9 mouse cellular contexts compared by ENCODE assay signal in genomic region chr8:84936962-84937546, GRCm38 (mm10). TPM values are rescaled to one million over a fixed set of nuclear protein-coding genes. Genes with fewer than 3 reads are reported as not detected.
DNase-seq lines count a peak whose midpoint lies in the region; ATAC-seq and TF ChIP-seq lines count a peak whose summit lies in the region.
"Had no signal": no experiment of that assay in that cellular context is flagged by ENCODE, and none has a peak within 500 bp of the region (broad histone marks: within the 10 kb centered on the region; RNA-seq: fewer than 3 reads in every experiment).

TSS of gene Mast1 (minus strand) at chr8:84937359.

- no peak for TF ChIP-seq POLR2A in lung, adult 2 months (IDR thresholded peaks at IDR 0.05; ENCODE audit: borderline replicate concordance, extremely low read depth, low read depth, low read length)

- WGBS in embryonic facial prominence, embryonic 10.5 days = under 1% methylated on average over 50 of the region's 50 CpGs
- under 1% methylated on average over 43 of the region's 50 CpGs for whole genome bisulfite sequencing in heart, embryonic 16.5 days
- WGBS in lung, adult 2 months = under 1% methylated on average over 48 of the region's 50 CpGs

- TF ChIP-seq CTCF in lung, adult 2 months (IDR thresholded peaks at IDR 0.05; ENCODE audit: insufficient read depth, low read length) = peak; percentile 19; the same call in 1 of the 2 replicates

- peak; percentile 37 to 50 for DNase-seq in CD8-positive naive resting alpha-beta T cell, adult 2 months (ENCODE audit: low read depth in 2 of 2, low spot score in 2 of 2)
- DNase-seq in adrenal gland, adult 18-20 months (ENCODE audit: low spot score in 2 of 2) = peak; percentile 58 to 65
- DNase-seq in embryonic facial prominence, embryonic 10.5 days (ENCODE audit: low spot score) = peak; percentile 83
- DNase-seq in kidney, postnatal 4 days = peak; percentile 75 to 81
- peak; percentile 52 for DNase-seq in lung, adult 2 months
- peak; percentile 54 for DNase-seq in thymus, postnatal 36 days

- peaks cover 84% of the 10 kb centered on the region for H3K27me3 ChIP-seq in embryonic facial prominence, embryonic 10.5 days (replicated peaks; ENCODE audit: low read depth, poor library complexity, severe bottlenecking)
- peaks cover 60% of the 10 kb centered on the region for H3K27me3 ChIP-seq in heart, embryonic 16.5 days (ENCODE audit: control insufficient read depth, insufficient read depth, low read length)

- H3K36me3 ChIP-seq in embryonic facial prominence, embryonic 10.5 days (replicated peaks) = no peaks in the 10 kb centered on the region
- no peaks in the 10 kb centered on the region for H3K36me3 ChIP-seq in heart, embryonic 16.5 days (ENCODE audit: control insufficient read depth, insufficient read depth)

- H3K4me1 ChIP-seq in embryonic facial prominence, embryonic 10.5 days = peaks cover 31% of the 10 kb centered on the region
- peaks cover 4% of the 10 kb centered on the region; the same call in 1 of the 2 replicates for H3K4me1 ChIP-seq in heart, embryonic 16.5 days (ENCODE audit: control insufficient read depth, insufficient read depth, low read length)
- H3K4me1 ChIP-seq in lung, adult 2 months (ENCODE audit: control insufficient read depth, insufficient read depth, low read length) = no peaks in the 10 kb centered on the region

- ATAC-seq in heart, embryonic 16.5 days (replicated peaks; ENCODE audit: extremely low read depth, insufficient read depth, low FRiP score) = no peak
- peak; percentile 31 for ATAC-seq in neutrophil, adult 5-6 weeks (ENCODE audit: extremely low read depth, insufficient number of reproducible peaks, low FRiP score, poor library complexity, severe bottlenecking)

- H3K9me3 ChIP-seq in embryonic facial prominence, embryonic 10.5 days = no peaks in the 10 kb centered on the region
- H3K9me3 ChIP-seq in heart, embryonic 16.5 days (replicated peaks; ENCODE audit: control insufficient read depth, low read length) = no peaks in the 10 kb centered on the region

- H3K9ac ChIP-seq in heart, embryonic 16.5 days (ENCODE audit: low read length) = peak within 1 kb of the TSS; percentile 37; the same call in 1 of the 2 replicates

- peak within 1 kb of the TSS; percentile 62 for H3K4me3 ChIP-seq in embryonic facial prominence, embryonic 10.5 days
- H3K4me3 ChIP-seq in heart, embryonic 16.5 days (ENCODE audit: low read length) = peak within 1 kb of the TSS; percentile 48
- no peak within 1 kb of the TSS for H3K4me3 ChIP-seq in lung, adult 2 months (replicated peaks; ENCODE audit: extremely low read depth, low read depth, low read length)

- H3K27ac ChIP-seq in embryonic facial prominence, embryonic 10.5 days (replicated peaks) = peak within 1 kb of the TSS; percentile 48
- no peak within 1 kb of the TSS for H3K27ac ChIP-seq in heart, embryonic 16.5 days (ENCODE audit: low read length)

- peak within 1 kb of the TSS; percentile 70 for H3K4me2 ChIP-seq in heart, embryonic 16.5 days (ENCODE audit: low read depth, low read length)

RNA-seq across cellular contexts. Expression of gene Mast1, which starts in this region (rescaled TPM):
- 1 to 10 TPM; 2.1 to 3.1 TPM for total RNA-seq in adrenal gland, adult 18-20 months (2021)
- 2.3 and 3.4 TPM in 2 replicates for polyA plus RNA-seq in embryonic facial prominence, embryonic 10.5 days (2016; fragmentation: Nextera tagmentation; extraction: Ambion mirVana)
- 0.09 and 0.14 TPM in 2 replicates for polyA plus RNA-seq in heart, embryonic 16.5 days (2015; fragmentation: Nextera tagmentation; extraction: Ambion mirVana)
- polyA plus RNA-seq in lung, adult 2 months (2012; rRNA removed) = 0.34 and 0.41 TPM in 2 replicates
- total RNA-seq in neutrophil, adult 5-6 weeks (2017) = 0.12 and 0.23 TPM in 2 replicates
- total RNA-seq: gastrocnemius, postnatal 36 days had no signal

Comparison
In these comparisons a context has a peak if more than half of its experiments do, and no peak if none do; other contexts are left out.
1. Peak in DNase-seq in lung, adult 2 months; RNA of the gene not detected or under 1 TPM.
2. Peak in ATAC-seq in neutrophil, adult 5-6 weeks; RNA of the gene not detected or under 1 TPM.